Mouse (Mus musculus) gonadal fat pad, adult 2 months (tissue): ENCODE data around the gene Gnaq. TPM values are rescaled to one million over a fixed set of nuclear protein-coding genes. Genes with fewer than 3 reads are reported as not detected.
"Not testable (repeated sequence)": the region's sequence is repeated elsewhere in the genome, so short reads cannot be mapped to it uniquely, and the experiment has no call there.

Experiments used
- DNase-seq: peaks from one replicate; pipeline ENCODE4 v3.0.0-alpha.2; 2012; ENCODE audit warnings: low read depth
- polyA plus RNA-seq: library from polyadenylated mRNA; depleted of rRNA; stranded (reverse); fragments of >200 nt; gene quantifications from 2 replicates; pipeline ENCODE4 v1.2.3, GENCODE M21; 2012

Gnaq gene
- polyA plus RNA-seq, 1 experiment, result 18.8 TPM

GRCm38 (mm10) chr19:16259786-16260434 is 127.3 kb downstream of the Gnaq start:
- DNase-seq, result no peak

GRCm38 (mm10) chr19:16260435-16260832 is 127.8 kb downstream of the Gnaq start:
- no peak for DNase-seq

GRCm38 (mm10) chr19:16260973-16261372 is 128.3 kb downstream of the Gnaq start:
- no peak for DNase-seq

- DNase-seq, result no peak
Measured at GRCm38 (mm10) chr19:16261631-16262030, 129.0 kb downstream of the Gnaq start.

- no peak for DNase-seq
Measured at GRCm38 (mm10) chr19:16262340-16262739, 129.7 kb downstream of the Gnaq start.

- not testable (repeated sequence) for DNase-seq
Measured at GRCm38 (mm10) chr19:16267362-16267761, 134.7 kb downstream of the Gnaq start.

- no peak for DNase-seq
Measured at GRCm38 (mm10) chr19:16270236-16270635, 137.6 kb downstream of the Gnaq start.

GRCm38 (mm10) chr19:16271002-16271401 is 138.4 kb downstream of the Gnaq start:
- no peak for DNase-seq

- no peak for DNase-seq
Measured at GRCm38 (mm10) chr19:16273021-16273420, 140.4 kb downstream of the Gnaq start.

GRCm38 (mm10) chr19:16280231-16280630 is 147.6 kb downstream of the Gnaq start:
- no peak for DNase-seq

GRCm38 (mm10) chr19:16285051-16286028 is 152.7 kb downstream of the Gnaq start:
- DNase-seq, result no peak

- DNase-seq, result no peak
Measured at GRCm38 (mm10) chr19:16286451-16287175, 154.0 kb downstream of the Gnaq start.

GRCm38 (mm10) chr19:16287307-16287706 is 154.7 kb downstream of the Gnaq start:
- DNase-seq, result no peak

GRCm38 (mm10) chr19:16287971-16288370 is 155.3 kb downstream of the Gnaq start:
- DNase-seq, result no peak

GRCm38 (mm10) chr19:16291088-16291487 is 158.5 kb downstream of the Gnaq start:
- DNase-seq, result no peak

- no peak for DNase-seq
Measured at GRCm38 (mm10) chr19:16292056-16292608, 159.5 kb downstream of the Gnaq start.

- no peak for DNase-seq
Measured at GRCm38 (mm10) chr19:16292978-16293377, 160.3 kb downstream of the Gnaq start.

- DNase-seq, result no peak
Measured at GRCm38 (mm10) chr19:16300413-16300812, 167.8 kb downstream of the Gnaq start.

- no peak for DNase-seq
Measured at GRCm38 (mm10) chr19:16301336-16301735, 168.7 kb downstream of the Gnaq start.

GRCm38 (mm10) chr19:16309031-16309430 is 176.4 kb downstream of the Gnaq start:
- DNase-seq, result no peak

- DNase-seq, result no peak
Measured at GRCm38 (mm10) chr19:16314295-16314821, 181.7 kb downstream of the Gnaq start.

GRCm38 (mm10) chr19:16315525-16315924 is 182.9 kb downstream of the Gnaq start:
- DNase-seq, result no peak
